Mouse (Mus musculus): ENCODE measurements around the gene Ptpn9. TPM values are rescaled to one million over a fixed set of nuclear protein-coding genes. Genes with fewer than 3 reads are reported as not detected.

Gene Ptpn9
- 44.1 and 45.8 TPM in 2 replicates for polyA plus RNA-seq (2012; rRNA removed)

DNA sequence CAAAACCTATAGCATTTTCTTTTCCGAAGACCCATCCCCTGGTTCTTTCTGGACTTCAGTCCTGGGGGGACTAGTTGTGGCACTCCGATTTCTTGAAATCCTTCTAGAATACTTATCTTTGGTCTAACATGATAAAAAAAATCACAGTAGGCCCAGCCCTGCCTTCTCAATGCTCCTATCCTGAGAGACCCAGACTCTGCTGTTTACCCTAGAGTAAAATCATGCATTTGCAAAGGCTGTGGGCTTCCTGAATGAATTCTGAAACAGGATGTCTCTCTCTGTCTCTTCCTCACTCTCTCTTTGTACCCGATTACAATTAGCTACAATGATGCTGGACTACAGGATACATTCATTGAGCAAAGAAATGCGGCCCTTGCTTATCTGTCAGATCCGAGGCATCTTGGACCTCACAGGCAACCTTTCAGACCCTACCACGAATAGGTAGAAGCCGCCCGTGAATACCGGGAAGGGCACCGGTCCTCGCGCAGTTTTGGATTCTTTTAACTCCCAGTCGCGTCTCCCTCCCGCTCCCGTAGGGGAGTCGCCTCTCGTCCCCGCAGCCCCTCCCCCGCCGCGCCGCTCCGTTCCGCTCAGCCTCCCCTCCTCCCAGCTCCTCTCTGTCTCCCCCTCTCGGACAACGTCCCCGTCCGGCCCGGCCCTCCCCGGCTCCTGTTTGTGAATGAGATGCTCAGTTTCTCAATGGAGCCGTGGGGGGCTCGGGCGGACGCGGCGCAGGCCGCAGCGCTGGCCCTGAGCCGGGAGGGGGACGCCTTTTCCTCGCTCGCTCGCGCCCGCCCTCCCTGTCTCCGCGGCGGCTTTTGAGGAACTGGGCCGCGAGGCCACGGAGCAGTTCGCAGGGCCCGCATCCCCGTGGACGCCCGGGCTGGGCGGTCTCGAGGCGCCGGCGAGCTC lies at the start of gene Ptpn9:
Gene Ptpn9, plus strand, starts transcription at position 638 of the 912 bp plus-strand sequence.

GRCm38 (mm10) chr9:56950414-56951400 lies 44.0 kb upstream of the Ptpn9 start, which contains the start of gene Snupn:
Gene Snupn (plus strand): TSS chr9:56950878.

GRCm38 (mm10) chr9:57071801-57072351 lies 77.2 kb downstream of the Ptpn9 start, which contains the start of gene Sin3a:
Gene Sin3a (plus strand): TSS chr9:57072040.

Other genes with a start within 250 kb of the Ptpn9 start
- 202 and 209 TPM in 2 replicates for gene Lingo1, start 198.5 kb upstream of the Ptpn9 start, polyA plus RNA-seq (2012; rRNA removed)
- 0.14 and 0.47 TPM in 2 replicates for gene Odf3l1, start 130.2 kb upstream of the Ptpn9 start, polyA plus RNA-seq (2012; rRNA removed)
- 7.8 and 8.9 TPM in 2 replicates for gene Cspg4, start 129.9 kb upstream of the Ptpn9 start, polyA plus RNA-seq (2012; rRNA removed)
- gene Snx33, start 66.6 kb upstream of the Ptpn9 start, polyA plus RNA-seq (2012; rRNA removed), result 2.0 and 2.1 TPM in 2 replicates
- gene Imp3, start 57.4 kb upstream of the Ptpn9 start, polyA plus RNA-seq (2012; rRNA removed), result 131 and 137 TPM in 2 replicates
- gene Snupn, start 44.0 kb upstream of the Ptpn9 start, polyA plus RNA-seq (2012; rRNA removed), result 16.7 and 19.5 TPM in 2 replicates
- gene Sin3a, start 77.1 kb downstream of the Ptpn9 start, polyA plus RNA-seq (2012; rRNA removed), result 38.4 and 47.6 TPM in 2 replicates
- gene Man2c1, start 135.8 kb downstream of the Ptpn9 start, polyA plus RNA-seq (2012; rRNA removed), result 246 and 257 TPM in 2 replicates
- gene Neil1, start 153.4 kb downstream of the Ptpn9 start, polyA plus RNA-seq (2012; rRNA removed), result 12.9 and 13.8 TPM in 2 replicates
- gene Commd4, start 163.4 kb downstream of the Ptpn9 start, polyA plus RNA-seq (2012; rRNA removed), result 238 and 247 TPM in 2 replicates
- gene Trcg1, start 241.6 kb downstream of the Ptpn9 start, polyA plus RNA-seq (2012; rRNA removed), result not detected in 2 replicates